Mouse (Mus musculus) hindbrain, embryonic 10.5 days (tissue): Measurements from ENCODE around the gene Slc22a13. TPM values are rescaled to one million over a fixed set of nuclear protein-coding genes. Genes with fewer than 3 reads are reported as not detected.
A peak's percentile ranks its signal among the peaks of the same experiment; 100 is the strongest.
"Not testable (repeated sequence)": the region's sequence is repeated elsewhere in the genome, so short reads cannot be mapped to it uniquely, and the experiment has no call there.

Source experiments
- DNase-seq: peaks from one replicate; pipeline ENCODE4 v3.0.0-alpha.2; 2017; ENCODE audit warnings: low spot score
- H3K27ac ChIP-seq: fragments of 300-500 bp; sonication (generic); 2 replicates; pipeline ENCODE4 v1.5.1; 2016; ENCODE audit warnings: mild to moderate bottlenecking, moderate library complexity
- H3K27me3 ChIP-seq: fragments of 300-500 bp; sonication (generic); 2 replicates; pipeline ENCODE4 v1.6.1; 2016; ENCODE audit warnings: mild to moderate bottlenecking; ENCODE audit not compliant: poor library complexity, insufficient read depth, severe bottlenecking
- H3K36me3 ChIP-seq: fragments of 300-500 bp; sonication (generic); 2 replicates; pipeline ENCODE4 v1.6.1; 2016; ENCODE audit warnings: mild to moderate bottlenecking, moderate library complexity
- H3K4me1 ChIP-seq: fragments of 300-500 bp; sonication (generic); replicated peaks from 2 replicates; pipeline ENCODE4 v1.6.1; 2016; ENCODE audit warnings: mild to moderate bottlenecking
- H3K4me3 ChIP-seq: fragments of 300-500 bp; sonication (generic); 2 replicates; pipeline ENCODE4 v1.5.1; 2016; ENCODE audit warnings: mild to moderate bottlenecking, moderate library complexity
- H3K9me3 ChIP-seq: fragments of 300-500 bp; sonication (generic); 2 replicates; pipeline ENCODE4 v1.6.1; 2016; ENCODE audit warnings: mild to moderate bottlenecking, moderate library complexity
- WGBS: fragments of 180-500 bp; shearing (Covaris S2); methylation state at CpG from one replicate; pipeline ENCODE4 v1.1.7; 2016; 5-methylcytosine and 5-hydroxymethylcytosine counted together
- polyA plus RNA-seq: library from polyadenylated mRNA; unstranded; fragments of >200 nt; fragmentation: Nextera tagmentation; extraction: Ambion mirVana; gene quantifications from 2 replicates; pipeline ENCODE4 v1.2.1, GENCODE M21; 2016

The Slc22a13 gene
- polyA plus RNA-seq, 1 experiment from 2014 or later: not detected

DNA sequence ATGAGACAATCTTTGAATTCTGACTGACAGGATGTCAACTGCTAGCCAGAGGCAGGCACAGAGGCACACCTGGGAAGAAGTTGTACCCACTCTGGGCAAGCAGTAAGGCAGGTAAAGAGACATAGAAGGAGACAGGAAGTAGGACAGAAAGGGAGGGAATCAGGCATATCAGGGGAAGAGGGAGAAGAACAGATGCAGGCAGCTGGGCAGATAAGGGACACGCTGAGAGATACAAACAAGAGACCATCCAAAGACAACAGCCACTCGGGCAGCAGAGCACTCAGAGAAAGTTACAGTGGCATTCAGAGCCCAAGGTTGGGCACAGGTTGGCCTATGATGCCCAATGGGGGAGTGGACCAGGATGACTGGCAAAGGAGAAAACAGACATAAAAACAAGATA, 21.9 kb upstream of the Slc22a13 start:
- Histone ChIP-seq H3K4me3 (no peak overlapping the region), H3K4me1 (no peaks in the 10 kb centered on the region), H3K36me3 (peaks cover 5% of the 10 kb centered on the region; the same call in 1 of the 2 replicates), H3K27me3 (no peaks in the 10 kb centered on the region), H3K27ac (no peak overlapping the region), H3K9me3 (no peaks in the 10 kb centered on the region)
- no peak for DNase-seq
- WGBS: 75% methylated on average over 2 of the region's 2 CpGs

DNA sequence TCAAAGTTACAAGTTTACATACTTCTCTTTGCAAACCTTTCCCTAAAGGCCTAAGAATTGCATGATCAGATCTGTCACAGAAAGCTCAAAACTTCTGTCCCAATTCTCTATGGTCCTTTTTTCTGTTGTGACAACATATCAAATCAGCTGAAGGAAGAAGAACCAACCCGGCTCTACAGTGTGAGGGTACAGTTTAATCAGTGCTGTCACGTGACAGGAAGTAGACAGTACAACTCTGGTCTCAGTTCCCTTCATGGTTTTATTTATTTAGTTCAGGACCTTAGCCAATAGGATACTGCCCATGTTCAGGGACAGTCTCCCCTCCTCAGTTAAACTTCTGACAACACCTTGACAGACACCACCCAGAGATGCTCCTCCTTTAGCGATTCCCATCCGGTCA, 11.4 kb upstream of the Slc22a13 start:
- H3K4me1 ChIP-seq: no peaks in the 10 kb centered on the region
- no peak overlapping the region for H3K4me3 ChIP-seq
- H3K27me3 ChIP-seq: no peaks in the 10 kb centered on the region
- H3K27ac ChIP-seq: no peak overlapping the region
- H3K36me3 ChIP-seq: peaks cover 25% of the 10 kb centered on the region
- no peak for DNase-seq
- 88% methylated on average over 4 of the region's 4 CpGs for WGBS
- peaks cover 4% of the 10 kb centered on the region; the same call in 1 of the 2 replicates for H3K9me3 ChIP-seq

DNA sequence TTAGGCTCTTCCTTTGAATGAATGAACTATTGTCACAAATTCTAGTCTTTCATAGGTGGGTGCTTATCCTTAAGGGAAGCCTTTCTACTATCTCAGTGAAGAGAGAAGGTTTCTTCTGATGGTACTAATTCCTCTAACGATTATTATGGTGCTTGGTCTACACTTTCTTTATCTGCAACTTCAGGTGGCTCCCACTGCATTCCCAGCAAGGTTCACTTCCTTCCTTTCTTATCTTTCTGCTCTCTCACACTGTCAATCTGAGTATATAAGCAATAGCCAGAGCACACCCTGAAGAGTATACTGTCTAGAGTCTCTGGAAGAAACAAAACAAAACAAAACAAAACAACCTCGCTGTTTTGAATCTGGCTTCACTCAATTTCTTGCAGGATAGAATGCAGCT, 10.8 kb upstream of the Slc22a13 start:
- 89% methylated on average over 2 of the region's 2 CpGs for WGBS
- H3K4me3 ChIP-seq: no peak overlapping the region
- H3K9me3 ChIP-seq: peaks cover 2% of the 10 kb centered on the region; the same call in 1 of the 2 replicates
- H3K27ac ChIP-seq: no peak overlapping the region
- DNase-seq: no peak
- H3K4me1 ChIP-seq: no peaks in the 10 kb centered on the region
- peaks cover 19% of the 10 kb centered on the region for H3K36me3 ChIP-seq
- H3K27me3 ChIP-seq: no peaks in the 10 kb centered on the region

DNA sequence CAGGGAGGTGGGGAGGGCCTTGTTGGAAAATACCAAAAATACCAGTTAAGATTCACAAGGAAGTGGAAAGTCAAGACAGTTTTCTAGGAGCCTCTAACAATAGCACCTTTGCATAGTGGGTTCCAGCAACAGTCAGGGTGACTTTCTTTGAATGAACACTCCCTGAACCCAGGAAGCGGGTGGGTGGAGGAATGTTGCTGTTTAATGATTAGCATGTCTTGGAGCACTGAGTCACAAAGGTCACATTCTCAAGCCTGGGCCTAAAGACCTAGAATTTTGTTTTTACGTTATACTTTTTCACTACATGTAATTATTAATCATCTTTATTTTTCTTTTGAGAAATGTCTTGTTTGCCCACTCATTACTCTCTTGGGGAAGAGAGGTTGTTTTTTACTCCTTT, 6.4 kb upstream of the Slc22a13 start:
- not testable (repeated sequence) for H3K27ac ChIP-seq, DNase-seq, H3K4me3 ChIP-seq, H3K4me1 ChIP-seq, H3K36me3 ChIP-seq, H3K27me3 ChIP-seq, H3K9me3 ChIP-seq
- 91% methylated on average over 2 of the region's 2 CpGs for WGBS

DNA sequence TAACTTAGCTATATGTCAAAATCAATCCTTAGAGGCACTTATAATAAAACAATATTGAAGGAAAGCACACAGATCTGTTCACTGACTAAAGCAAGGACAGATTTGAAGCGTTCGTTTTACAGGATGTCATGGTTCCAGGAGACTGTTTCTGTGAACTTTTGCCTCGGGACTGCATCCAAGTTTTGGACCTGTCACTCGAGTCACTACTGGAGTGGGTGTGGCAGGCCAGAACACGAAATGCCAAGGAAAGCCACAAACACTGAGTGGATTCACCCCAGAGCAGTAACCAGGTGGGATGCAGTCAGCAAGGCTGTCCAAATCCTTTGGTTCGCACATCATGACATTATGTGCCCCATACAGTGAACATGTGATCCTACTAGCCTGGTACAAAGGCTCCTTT, 5.7 kb upstream of the Slc22a13 start:
- 93% methylated on average over 6 of the region's 6 CpGs for WGBS
- H3K4me1 ChIP-seq: no peaks in the 10 kb centered on the region
- no peaks in the 10 kb centered on the region for H3K9me3 ChIP-seq
- no peaks in the 10 kb centered on the region; the same call in 1 of the 2 replicates for H3K36me3 ChIP-seq
- DNase-seq: no peak
- no peak overlapping the region for H3K4me3 ChIP-seq
- H3K27ac ChIP-seq: no peak overlapping the region
- H3K27me3 ChIP-seq: no peaks in the 10 kb centered on the region

DNA sequence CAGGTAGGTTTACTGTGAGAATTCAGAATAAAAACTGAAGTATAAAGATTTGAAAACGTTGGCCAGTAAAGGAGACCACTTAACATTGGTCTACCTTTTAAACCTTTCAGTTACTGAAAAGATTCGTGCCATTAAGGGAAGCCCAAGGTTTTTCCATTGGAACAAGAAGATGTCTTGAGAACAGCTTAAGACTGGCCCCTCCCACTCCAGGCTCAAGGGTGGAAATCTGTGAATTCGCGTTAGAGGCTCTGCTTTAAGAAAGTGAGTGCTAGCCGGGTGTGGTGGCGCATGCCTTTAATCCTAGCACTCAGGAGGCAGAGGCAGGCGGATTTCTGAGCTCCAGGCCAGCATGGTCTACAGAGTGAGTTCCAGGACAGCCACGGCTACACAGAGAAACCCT, 4.1 kb upstream of the Slc22a13 start:
- Histone ChIP-seq H3K27me3 (no peaks in the 10 kb centered on the region), H3K36me3 (no peaks in the 10 kb centered on the region; the same call in 1 of the 2 replicates), H3K27ac (no peak overlapping the region), H3K9me3 (no peaks in the 10 kb centered on the region), H3K4me1 (no peaks in the 10 kb centered on the region), H3K4me3 (no peak overlapping the region)
- 80% methylated on average over 8 of the region's 8 CpGs for WGBS
- DNase-seq: no peak

DNA sequence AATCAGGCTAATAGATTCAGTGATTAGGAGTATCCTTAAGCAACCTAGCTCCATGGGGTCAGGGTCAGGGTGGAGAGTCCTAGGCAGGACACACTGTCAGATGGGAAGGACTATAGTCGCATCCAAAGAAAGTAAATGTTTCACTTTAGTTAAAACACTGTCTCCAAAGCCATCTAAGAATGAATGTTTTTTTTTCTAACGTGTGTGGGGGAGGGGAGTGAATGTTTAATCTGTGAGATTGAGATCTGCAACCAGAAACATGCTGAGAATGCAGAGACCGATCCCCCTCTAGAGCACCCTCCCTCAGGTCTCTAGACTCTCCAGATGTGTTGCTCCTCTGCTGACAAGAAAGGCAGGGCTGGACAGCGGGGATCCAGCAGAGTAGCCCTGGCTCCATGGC, 1.8 kb downstream of the Slc22a13 start:
- H3K9me3 ChIP-seq: peaks cover 16% of the 10 kb centered on the region
- H3K27me3 ChIP-seq: no peaks in the 10 kb centered on the region
- H3K36me3 ChIP-seq: no peaks in the 10 kb centered on the region
- WGBS: 80% methylated on average over 4 of the region's 4 CpGs
- H3K4me3 ChIP-seq: no peak overlapping the region
- H3K27ac ChIP-seq: no peak overlapping the region
- DNase-seq: no peak
- no peaks in the 10 kb centered on the region for H3K4me1 ChIP-seq

DNA sequence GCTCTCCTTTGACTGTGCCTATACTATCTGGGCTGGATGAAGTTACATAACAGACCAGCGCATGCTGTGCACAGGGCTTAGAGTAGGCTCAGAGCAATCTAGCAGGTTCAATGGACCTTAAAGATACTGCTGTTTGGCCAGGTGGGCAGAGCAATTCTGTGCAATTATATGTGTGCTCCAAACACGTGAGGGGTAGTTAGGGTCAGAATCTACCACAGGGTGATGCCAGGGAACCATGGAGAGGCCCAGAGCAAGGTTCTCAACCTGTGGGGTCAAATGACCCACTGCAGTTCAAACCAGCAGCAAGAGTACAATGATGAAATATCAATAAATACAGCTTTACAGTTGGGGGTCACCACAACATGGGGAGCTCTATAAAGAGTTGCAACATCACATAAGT, 2.2 kb downstream of the Slc22a13 start:
- Histone ChIP-seq H3K27me3 (no peaks in the 10 kb centered on the region), H3K4me3 (no peak overlapping the region), H3K4me1 (no peaks in the 10 kb centered on the region), H3K36me3 (no peaks in the 10 kb centered on the region), H3K27ac (no peak overlapping the region), H3K9me3 (peaks cover 16% of the 10 kb centered on the region)
- WGBS: 86% methylated on average over 2 of the region's 2 CpGs
- no peak for DNase-seq

DNA sequence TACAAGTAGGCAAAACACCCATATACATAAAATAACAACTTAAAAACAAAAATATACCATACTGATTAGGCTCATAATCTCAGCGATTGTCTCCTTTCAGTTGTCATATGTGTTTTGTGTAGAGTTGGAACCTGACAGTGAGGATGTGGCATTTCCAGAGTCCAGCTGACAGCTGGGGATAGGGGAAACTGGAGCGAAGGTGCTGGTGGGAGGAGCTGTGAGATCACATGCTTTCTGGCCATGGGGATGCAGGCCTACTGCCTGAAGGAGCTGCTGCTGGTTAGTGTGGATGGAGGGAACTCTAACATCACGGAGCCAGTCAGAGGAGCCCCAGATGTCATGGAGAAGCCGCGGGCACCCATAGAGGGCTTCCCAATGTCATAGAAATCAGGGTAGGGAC, 3.1 kb downstream of the Slc22a13 start:
- Histone ChIP-seq H3K27me3 (no peaks in the 10 kb centered on the region), H3K36me3 (no peaks in the 10 kb centered on the region), H3K4me1 (no peaks in the 10 kb centered on the region), H3K4me3 (no peak overlapping the region), H3K9me3 (peaks cover 16% of the 10 kb centered on the region), H3K27ac (no peak overlapping the region)
- 92% methylated on average over 5 of the region's 5 CpGs for WGBS
- no peak for DNase-seq

DNA sequence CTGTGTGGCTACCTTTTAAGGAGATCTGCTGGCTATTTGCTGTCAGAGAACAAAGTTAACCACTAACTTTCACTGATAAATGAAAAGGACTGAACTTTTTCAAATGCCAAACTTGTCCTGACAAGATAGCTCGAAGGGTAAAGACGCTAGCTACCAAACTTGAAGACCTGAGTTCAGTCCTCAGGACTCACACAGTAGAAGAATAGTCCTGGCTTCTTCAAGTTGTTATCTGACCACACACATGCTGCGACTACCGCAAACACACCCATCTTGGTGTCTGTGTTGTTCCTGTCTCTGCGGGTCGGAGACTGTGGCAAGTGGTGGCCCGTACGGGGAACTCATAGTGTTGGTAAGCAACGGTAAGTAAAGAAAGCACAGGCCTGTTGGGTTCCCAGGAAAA, 5.3 kb downstream of the Slc22a13 start:
- Histone ChIP-seq H3K36me3 (no peaks in the 10 kb centered on the region), H3K4me1 (no peaks in the 10 kb centered on the region), H3K9me3 (peaks cover 16% of the 10 kb centered on the region), H3K27me3 (no peaks in the 10 kb centered on the region), H3K4me3 (no peak overlapping the region), H3K27ac (no peak overlapping the region)
- 97% methylated on average over 9 of the region's 9 CpGs for WGBS
- no peak for DNase-seq

DNA sequence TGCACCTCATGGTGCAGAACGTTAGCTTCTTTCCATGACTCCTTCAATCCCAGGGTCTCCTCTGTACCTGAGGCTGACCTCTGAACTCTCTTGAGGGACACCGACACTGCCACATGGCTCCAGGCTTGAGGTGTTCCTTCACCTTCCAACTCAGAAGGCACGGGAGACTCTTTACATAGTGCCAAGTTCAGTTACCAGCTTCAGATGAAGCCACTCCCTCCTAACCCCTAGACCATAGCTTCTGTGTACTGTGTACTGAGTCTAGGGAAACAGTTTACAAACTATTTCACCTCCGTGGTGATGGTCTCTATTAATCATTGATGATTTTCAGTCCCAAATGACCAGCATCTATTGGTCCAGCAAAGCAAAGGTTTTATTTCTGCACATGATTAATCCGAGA, 7.2 kb downstream of the Slc22a13 start:
- WGBS: 88% methylated on average over 5 of the region's 5 CpGs
- no peak for DNase-seq
- H3K27ac ChIP-seq: no peak overlapping the region
- peaks cover 16% of the 10 kb centered on the region for H3K9me3 ChIP-seq
- H3K4me3 ChIP-seq: no peak overlapping the region
- no peaks in the 10 kb centered on the region for H3K4me1 ChIP-seq
- H3K27me3 ChIP-seq: no peaks in the 10 kb centered on the region
- no peaks in the 10 kb centered on the region for H3K36me3 ChIP-seq

DNA sequence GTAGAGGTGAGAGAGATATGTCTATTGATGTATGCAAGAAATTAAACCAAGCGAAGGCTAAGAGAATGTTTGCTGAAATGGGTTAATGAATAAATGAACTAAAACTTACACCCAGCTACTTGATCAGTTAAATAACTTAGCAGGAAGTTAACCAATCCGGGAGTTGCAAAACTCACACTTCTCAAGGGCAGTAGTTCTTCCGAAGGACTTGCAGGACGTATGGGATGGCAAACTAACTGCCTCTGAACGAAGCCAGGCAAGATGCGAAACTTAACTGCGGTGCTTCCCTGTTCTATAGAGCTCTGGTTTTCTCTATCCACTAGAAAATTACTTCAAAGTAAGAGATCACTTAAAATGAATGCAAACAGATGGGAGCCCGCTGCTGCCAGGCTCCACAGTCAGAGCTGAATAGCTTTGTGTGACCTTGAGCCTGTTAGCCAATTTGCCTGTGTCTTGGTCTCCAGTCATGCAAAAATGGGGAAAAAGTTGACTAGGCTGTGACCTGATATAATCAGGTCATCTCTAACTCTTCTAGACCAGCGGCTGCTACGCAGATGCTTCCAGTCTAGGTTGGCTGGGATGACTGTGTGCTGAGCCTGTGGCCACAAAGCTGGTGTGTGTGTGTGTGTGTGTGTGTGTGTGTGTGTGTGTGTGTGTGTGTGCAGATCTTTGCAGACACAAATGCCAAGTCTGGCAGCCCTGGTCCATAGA, 9.6 kb downstream of the Slc22a13 start:
- no peak overlapping the region for H3K4me3 ChIP-seq
- 89% methylated on average over 10 of the region's 10 CpGs for WGBS
- no peaks in the 10 kb centered on the region for H3K4me1 ChIP-seq
- no peak overlapping the region for H3K27ac ChIP-seq
- H3K9me3 ChIP-seq: peaks cover 8% of the 10 kb centered on the region; the same call in 1 of the 2 replicates
- H3K36me3 ChIP-seq: no peaks in the 10 kb centered on the region
- no peaks in the 10 kb centered on the region for H3K27me3 ChIP-seq
- no peak for DNase-seq

DNA sequence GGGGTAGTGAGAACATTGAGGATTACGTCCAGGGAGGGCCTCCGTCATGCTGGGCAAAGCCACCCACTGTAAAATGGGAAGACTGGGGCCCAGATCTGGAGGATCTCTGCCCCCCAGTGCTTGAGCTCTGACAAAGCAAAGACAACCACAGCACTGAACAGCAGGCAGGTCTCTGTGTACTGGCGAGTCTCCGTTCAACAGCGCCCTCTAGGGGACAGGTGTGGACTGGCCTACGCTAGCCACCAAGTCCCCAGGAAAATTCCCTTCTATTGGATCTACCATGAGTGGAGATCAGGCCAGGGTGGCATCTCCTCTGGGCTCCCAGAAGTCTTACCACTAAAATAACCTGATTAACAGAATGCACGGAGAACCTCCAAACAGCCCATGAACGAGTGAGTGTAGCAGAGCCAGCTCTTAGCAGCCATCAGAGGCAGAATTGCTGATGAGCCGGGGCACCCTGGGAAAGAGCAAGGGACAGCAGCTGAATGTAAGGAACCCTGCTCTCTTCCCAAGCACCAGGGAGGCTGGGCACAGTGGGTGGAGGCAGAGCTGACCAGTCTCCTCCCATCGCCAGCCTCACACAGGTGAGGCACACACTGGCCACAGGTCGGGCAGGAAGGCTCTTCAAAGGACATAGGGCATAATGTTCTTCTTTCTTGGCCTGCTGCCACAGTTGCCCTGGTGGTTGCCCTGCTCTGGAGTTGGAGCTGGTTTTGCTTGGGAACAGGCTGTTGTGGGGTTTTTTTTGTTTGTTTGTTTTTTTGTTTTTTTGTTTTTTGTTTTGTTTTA, 16.5 kb downstream of the Slc22a13 start:
- H3K27me3 ChIP-seq: no peaks in the 10 kb centered on the region
- 39% methylated on average over 11 of the region's 11 CpGs for WGBS
- H3K4me1 ChIP-seq: no peaks in the 10 kb centered on the region
- H3K36me3 ChIP-seq: no peaks in the 10 kb centered on the region
- peak; percentile 35 for DNase-seq
- no peak overlapping the region for H3K27ac ChIP-seq
- H3K4me3 ChIP-seq: no peak overlapping the region
- H3K9me3 ChIP-seq: no peaks in the 10 kb centered on the region
